Mouse (Mus musculus) cerebral cortex, adult 2 months (tissue): ENCODE measurements around the gene Scarb1.

Source experiments
- WGBS: fragments of 180-500 bp; shearing (Covaris S2); methylation state at CpG from one replicate; pipeline ENCODE4 v1.1.7; 2018; 5-methylcytosine and 5-hydroxymethylcytosine counted together

The Scarb1 gene

GRCm38 (mm10) chr5:125240124-125240781 lies 100.6 kb downstream of the Scarb1 start:
- 60% methylated on average over 6 of the region's 6 CpGs for WGBS

DNA sequence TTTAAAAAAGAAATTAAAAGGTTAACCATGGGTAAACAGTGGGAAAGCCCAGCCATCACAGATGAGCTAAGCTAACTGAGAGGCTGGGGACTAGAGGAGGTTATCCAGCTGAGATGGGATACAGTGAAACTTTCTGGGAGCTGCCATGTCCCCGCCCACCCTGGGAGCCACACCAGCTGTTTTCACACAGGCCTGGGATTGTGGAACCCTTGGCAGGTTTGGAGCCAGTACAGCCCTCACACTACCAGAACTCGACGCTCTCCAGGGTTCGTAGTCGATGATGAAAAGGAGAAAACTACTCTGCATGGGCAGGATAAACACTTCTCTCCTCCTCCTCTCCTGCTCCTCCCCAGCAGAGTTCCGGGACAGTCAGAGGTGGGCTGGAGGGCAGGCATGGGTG lies 105.0 kb downstream of the Scarb1 start:
- 50% methylated on average over 6 of the region's 6 CpGs for WGBS

- 97% methylated on average over 3 of the region's 3 CpGs for WGBS
These were observed 105.5 kb downstream of the Scarb1 start for GRCm38 (mm10) chr5:125235398-125235797.

- 78% methylated on average over 8 of the region's 8 CpGs for WGBS
These were observed 106.5 kb downstream of the Scarb1 start for GRCm38 (mm10) chr5:125234399-125234798.

GRCm38 (mm10) chr5:125233478-125233877 lies 107.4 kb downstream of the Scarb1 start:
- 100% methylated on average over 1 of the region's 1 CpGs for WGBS

GRCm38 (mm10) chr5:125232443-125232979 lies 108.4 kb downstream of the Scarb1 start:
- 67% methylated on average over 7 of the region's 7 CpGs for WGBS

GRCm38 (mm10) chr5:125230463-125230862 lies 110.4 kb downstream of the Scarb1 start:
- WGBS: 82% methylated on average over 5 of the region's 5 CpGs

DNA sequence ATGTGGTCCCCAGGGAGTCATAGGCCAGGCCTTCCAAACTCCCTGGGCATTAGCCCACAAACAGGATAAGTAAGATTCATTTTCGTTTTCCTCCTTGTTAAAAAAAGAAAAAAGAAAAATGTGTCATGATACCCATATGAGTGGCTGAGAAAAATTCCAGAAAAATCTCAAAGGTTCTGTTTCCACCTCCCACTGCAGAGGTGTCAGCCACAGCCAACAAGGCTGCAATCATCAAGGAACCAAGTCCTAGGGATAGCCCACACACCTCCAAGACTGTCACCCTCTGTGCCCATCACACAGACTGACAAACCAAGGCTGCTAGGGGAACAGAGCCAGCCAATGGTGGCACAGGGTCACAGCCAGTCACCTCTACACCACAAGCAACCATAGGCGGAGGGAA lies 111.8 kb downstream of the Scarb1 start:
- 74% methylated on average over 2 of the region's 2 CpGs for WGBS

DNA sequence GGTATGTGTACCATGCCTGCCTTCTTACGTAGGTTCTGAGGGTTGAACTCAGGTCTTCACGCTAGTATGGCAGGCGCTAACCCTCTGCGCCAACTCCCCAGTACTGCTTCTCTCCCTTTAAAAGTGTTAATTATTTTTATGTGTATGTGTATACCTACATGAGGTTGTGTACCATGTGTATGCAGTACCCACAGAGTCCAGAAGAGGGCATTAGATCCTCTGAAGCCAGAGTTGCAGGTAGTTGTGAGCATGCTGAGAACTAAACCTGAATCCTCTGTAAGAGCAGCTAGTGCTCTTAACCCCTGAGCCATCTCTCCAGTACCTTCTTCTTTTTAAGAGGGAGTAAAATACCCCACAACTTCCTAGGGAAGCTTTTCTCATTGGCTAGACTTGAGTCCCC lies 113.2 kb downstream of the Scarb1 start:
- WGBS: over 99% methylated on average over 4 of the region's 4 CpGs
